Mouse (Mus musculus): ENCODE results near the gene Podxl2.

DNA sequence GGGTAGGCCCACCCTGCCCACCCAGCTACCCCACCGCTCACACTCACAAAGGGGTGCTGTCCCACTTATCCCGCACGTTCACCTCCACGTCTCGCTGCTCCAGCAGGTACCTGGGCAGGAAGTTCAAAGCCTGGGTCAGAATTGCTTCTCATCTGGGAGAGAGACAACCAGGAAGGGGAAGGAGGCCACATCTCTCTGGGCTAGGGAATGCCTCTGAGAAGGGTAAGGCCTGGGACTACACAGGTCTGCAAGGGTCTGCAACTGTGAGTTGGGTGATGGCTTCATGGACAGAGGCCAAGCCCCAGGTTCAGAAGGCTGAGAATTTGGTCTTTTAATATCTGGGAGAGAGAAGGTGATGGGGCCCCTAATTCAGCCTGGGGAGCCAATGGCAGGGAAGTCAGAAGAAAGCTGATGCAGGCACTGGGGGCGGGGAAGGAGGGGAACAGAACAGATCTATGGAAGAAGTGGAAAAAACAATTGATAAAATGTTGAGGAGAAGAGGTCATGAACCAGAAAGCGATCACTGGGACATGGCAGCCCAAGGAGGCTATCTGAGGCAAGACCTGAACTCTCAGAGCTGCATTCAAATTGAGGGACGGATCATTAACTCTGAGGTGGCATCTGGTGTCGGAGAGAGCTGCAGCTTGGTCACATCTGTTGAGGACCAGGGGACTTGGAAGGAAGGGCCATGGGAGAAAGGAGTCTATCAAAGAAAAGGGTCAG, 33.9 kb downstream of the Podxl2 start:
- TF ChIP-seq POLR2A (IDR thresholded peaks at IDR 0.05; ENCODE audit: control insufficient read depth, extremely low read depth, insufficient read depth, low read length, poor library complexity) (no peak), CTCF (IDR thresholded peaks at IDR 0.05; ENCODE audit: borderline replicate concordance, control insufficient read depth, extremely low read depth, insufficient read depth, low read length, poor library complexity) (no peak)

Data from thymus, adult 2 months (tissue).